Mouse (Mus musculus): ENCODE measurements around the gene Nup205. TPM values are rescaled to one million over a fixed set of nuclear protein-coding genes. Genes with fewer than 3 reads are reported as not detected.
A peak's percentile ranks its signal among the peaks of the same experiment; 100 is the strongest.

The Nup205 gene
- polyA plus RNA-seq, 1 experiment from 2014 or later: 40.8 TPM

GRCm38 (mm10) chr6:35229415-35229814 lies 52.2 kb downstream of the Nup205 start:
- peaks cover 13% of the 10 kb centered on the region for H3K36me3 ChIP-seq (ENCODE audit: control insufficient read depth, insufficient read depth, low read length)
- H3K4me1 ChIP-seq (replicated peaks; ENCODE audit: control insufficient read depth, insufficient read depth, low read length): no peaks in the 10 kb centered on the region
- no peaks in the 10 kb centered on the region for H3K9me3 ChIP-seq (ENCODE audit: control insufficient read depth, low read length)
- H3K9ac ChIP-seq (ENCODE audit: low read depth, low read length): no peak overlapping the region
- WGBS: 94% methylated on average over 1 of the region's 1 CpGs
- H3K27ac ChIP-seq (ENCODE audit: low read depth, low read length): no peak overlapping the region
- no peaks in the 10 kb centered on the region for H3K27me3 ChIP-seq (ENCODE audit: control insufficient read depth, insufficient read depth, low read length)
- ATAC-seq (ENCODE audit: low FRiP score) (no peak), DNase-seq (ENCODE audit: low spot score) (no peak)
- H3K4me2 ChIP-seq (replicated peaks; ENCODE audit: low read depth, low read length): no peak overlapping the region
- H3K4me3 ChIP-seq (ENCODE audit: low read depth, low read length): no peak overlapping the region

GRCm38 (mm10) chr6:35236108-35236785 lies 59.0 kb downstream of the Nup205 start:
- no peak overlapping the region for H3K4me2 ChIP-seq (replicated peaks; ENCODE audit: low read depth, low read length)
- no peaks in the 10 kb centered on the region for H3K9me3 ChIP-seq (ENCODE audit: control insufficient read depth, low read length)
- no peak for DNase-seq (ENCODE audit: low spot score)
- H3K4me3 ChIP-seq (ENCODE audit: low read depth, low read length): no peak overlapping the region
- no peak for ATAC-seq (ENCODE audit: low FRiP score)
- H3K36me3 ChIP-seq (ENCODE audit: control insufficient read depth, insufficient read depth, low read length): peaks cover 13% of the 10 kb centered on the region
- no peaks in the 10 kb centered on the region for H3K27me3 ChIP-seq (ENCODE audit: control insufficient read depth, insufficient read depth, low read length)
- no peaks in the 10 kb centered on the region for H3K4me1 ChIP-seq (replicated peaks; ENCODE audit: control insufficient read depth, insufficient read depth, low read length)
- H3K27ac ChIP-seq (ENCODE audit: low read depth, low read length): no peak overlapping the region
- 66% methylated on average over 9 of the region's 9 CpGs for WGBS
- H3K9ac ChIP-seq (ENCODE audit: low read depth, low read length): no peak overlapping the region

- H3K9me3 ChIP-seq (ENCODE audit: control insufficient read depth, low read length): no peaks in the 10 kb centered on the region
- H3K27ac ChIP-seq (ENCODE audit: low read depth, low read length): no peak overlapping the region
- no peak overlapping the region for H3K9ac ChIP-seq (ENCODE audit: low read depth, low read length)
- peaks cover 11% of the 10 kb centered on the region for H3K36me3 ChIP-seq (ENCODE audit: control insufficient read depth, insufficient read depth, low read length)
- no peaks in the 10 kb centered on the region for H3K27me3 ChIP-seq (ENCODE audit: control insufficient read depth, insufficient read depth, low read length)
- WGBS: 97% methylated on average over 4 of the region's 4 CpGs
- H3K4me3 ChIP-seq (ENCODE audit: low read depth, low read length): no peak overlapping the region
- no peak overlapping the region for H3K4me2 ChIP-seq (replicated peaks; ENCODE audit: low read depth, low read length)
- no peaks in the 10 kb centered on the region for H3K4me1 ChIP-seq (replicated peaks; ENCODE audit: control insufficient read depth, insufficient read depth, low read length)
- DNase-seq (ENCODE audit: low spot score) (no peak), ATAC-seq (ENCODE audit: low FRiP score) (no peak)
Observed at GRCm38 (mm10) chr6:35243252-35243651, 66.0 kb downstream of the Nup205 start.

- H3K9me3 ChIP-seq (ENCODE audit: control insufficient read depth, low read length): no peaks in the 10 kb centered on the region
- H3K27ac ChIP-seq (ENCODE audit: low read depth, low read length): no peak overlapping the region
- H3K27me3 ChIP-seq (ENCODE audit: control insufficient read depth, insufficient read depth, low read length): no peaks in the 10 kb centered on the region
- H3K4me2 ChIP-seq (replicated peaks; ENCODE audit: low read depth, low read length): no peak overlapping the region
- ATAC-seq (ENCODE audit: low FRiP score): no peak
- H3K4me3 ChIP-seq (ENCODE audit: low read depth, low read length): no peak overlapping the region
- peaks cover 11% of the 10 kb centered on the region for H3K36me3 ChIP-seq (ENCODE audit: control insufficient read depth, insufficient read depth, low read length)
- no peak for DNase-seq (ENCODE audit: low spot score)
- H3K4me1 ChIP-seq (replicated peaks; ENCODE audit: control insufficient read depth, insufficient read depth, low read length): no peaks in the 10 kb centered on the region
- 90% methylated on average over 9 of the region's 9 CpGs for WGBS
- no peak overlapping the region for H3K9ac ChIP-seq (ENCODE audit: low read depth, low read length)
Observed at GRCm38 (mm10) chr6:35243989-35244388, 66.8 kb downstream of the Nup205 start.

- Histone ChIP-seq H3K9ac (ENCODE audit: low read depth, low read length) (no peak overlapping the region), H3K9me3 (ENCODE audit: control insufficient read depth, low read length) (no peaks in the 10 kb centered on the region), H3K36me3 (ENCODE audit: control insufficient read depth, insufficient read depth, low read length) (peaks cover 11% of the 10 kb centered on the region), H3K4me1 (replicated peaks; ENCODE audit: control insufficient read depth, insufficient read depth, low read length) (no peaks in the 10 kb centered on the region), H3K4me3 (ENCODE audit: low read depth, low read length) (no peak overlapping the region), H3K4me2 (replicated peaks; ENCODE audit: low read depth, low read length) (no peak overlapping the region), H3K27ac (ENCODE audit: low read depth, low read length) (no peak overlapping the region), H3K27me3 (ENCODE audit: control insufficient read depth, insufficient read depth, low read length) (no peaks in the 10 kb centered on the region)
- 65% methylated on average over 5 of the region's 5 CpGs for WGBS
- no peak for ATAC-seq (ENCODE audit: low FRiP score)
- DNase-seq (ENCODE audit: low spot score): peak; percentile 36
Observed at GRCm38 (mm10) chr6:35245086-35245485, 67.9 kb downstream of the Nup205 start.

GRCm38 (mm10) chr6:35251807-35252476 lies 74.7 kb downstream of the Nup205 start:
- Histone ChIP-seq H3K4me1 (replicated peaks; ENCODE audit: control insufficient read depth, insufficient read depth, low read length) (peaks cover 5% of the 10 kb centered on the region), H3K36me3 (ENCODE audit: control insufficient read depth, insufficient read depth, low read length) (no peaks in the 10 kb centered on the region), H3K27me3 (ENCODE audit: control insufficient read depth, insufficient read depth, low read length) (no peaks in the 10 kb centered on the region), H3K4me2 (replicated peaks; ENCODE audit: low read depth, low read length) (peak overlapping the region; percentile 60), H3K27ac (ENCODE audit: low read depth, low read length) (peak overlapping the region; percentile 49; the same call in 1 of the 2 replicates), H3K4me3 (ENCODE audit: low read depth, low read length) (peak overlapping the region; percentile 81; the same call in 1 of the 2 replicates), H3K9ac (ENCODE audit: low read depth, low read length) (peak overlapping the region; percentile 90; the same call in 1 of the 2 replicates), H3K9me3 (ENCODE audit: control insufficient read depth, low read length) (no peaks in the 10 kb centered on the region)
- DNase-seq (ENCODE audit: low spot score) (no peak), ATAC-seq (ENCODE audit: low FRiP score) (peak; percentile 58; the same call in 1 of the 2 replicates)
- WGBS: 61% methylated on average over 17 of the region's 17 CpGs

GRCm38 (mm10) chr6:35252477-35253346 lies 75.5 kb downstream of the Nup205 start:
- Histone ChIP-seq H3K9me3 (ENCODE audit: control insufficient read depth, low read length) (no peaks in the 10 kb centered on the region), H3K9ac (ENCODE audit: low read depth, low read length) (peak overlapping the region; percentile 90), H3K4me3 (ENCODE audit: low read depth, low read length) (peak overlapping the region; percentile 81), H3K27ac (ENCODE audit: low read depth, low read length) (peak overlapping the region; percentile 49), H3K27me3 (ENCODE audit: control insufficient read depth, insufficient read depth, low read length) (no peaks in the 10 kb centered on the region), H3K36me3 (ENCODE audit: control insufficient read depth, insufficient read depth, low read length) (no peaks in the 10 kb centered on the region), H3K4me1 (replicated peaks; ENCODE audit: control insufficient read depth, insufficient read depth, low read length) (peaks cover 5% of the 10 kb centered on the region), H3K4me2 (replicated peaks; ENCODE audit: low read depth, low read length) (peak overlapping the region; percentile 60)
- DNase-seq (ENCODE audit: low spot score): peak; percentile 94
- ATAC-seq (ENCODE audit: low FRiP score): peak; percentile 92
- WGBS: under 1% methylated on average over 58 of the region's 60 CpGs

GRCm38 (mm10) chr6:35253474-35253873 lies 76.3 kb downstream of the Nup205 start:
- Histone ChIP-seq H3K36me3 (ENCODE audit: control insufficient read depth, insufficient read depth, low read length) (no peaks in the 10 kb centered on the region), H3K4me3 (ENCODE audit: low read depth, low read length) (peak overlapping the region; percentile 81), H3K4me1 (replicated peaks; ENCODE audit: control insufficient read depth, insufficient read depth, low read length) (peaks cover 5% of the 10 kb centered on the region), H3K9me3 (ENCODE audit: control insufficient read depth, low read length) (no peaks in the 10 kb centered on the region), H3K4me2 (replicated peaks; ENCODE audit: low read depth, low read length) (peak overlapping the region; percentile 60), H3K27me3 (ENCODE audit: control insufficient read depth, insufficient read depth, low read length) (no peaks in the 10 kb centered on the region), H3K27ac (ENCODE audit: low read depth, low read length) (no peak overlapping the region), H3K9ac (ENCODE audit: low read depth, low read length) (peak overlapping the region; percentile 90; the same call in 1 of the 2 replicates)
- 53% methylated on average over 5 of the region's 5 CpGs for WGBS
- no peak for DNase-seq (ENCODE audit: low spot score)
- ATAC-seq (ENCODE audit: low FRiP score): no peak

All from hindbrain, embryonic 11.5 days (tissue).